Mouse (Mus musculus) ZHBTc4 (cell line): ENCODE measurements around the gene Lamc1.
"Not testable (repeated sequence)": the region's sequence is repeated elsewhere in the genome, so short reads cannot be mapped to it uniquely, and the experiment has no call there.

Experiments
- DNase-seq: peaks from one replicate; pipeline ENCODE4 v3.0.0-alpha.2; 2011; ENCODE audit warnings: low read depth, low spot score

Lamc1 gene

DNA sequence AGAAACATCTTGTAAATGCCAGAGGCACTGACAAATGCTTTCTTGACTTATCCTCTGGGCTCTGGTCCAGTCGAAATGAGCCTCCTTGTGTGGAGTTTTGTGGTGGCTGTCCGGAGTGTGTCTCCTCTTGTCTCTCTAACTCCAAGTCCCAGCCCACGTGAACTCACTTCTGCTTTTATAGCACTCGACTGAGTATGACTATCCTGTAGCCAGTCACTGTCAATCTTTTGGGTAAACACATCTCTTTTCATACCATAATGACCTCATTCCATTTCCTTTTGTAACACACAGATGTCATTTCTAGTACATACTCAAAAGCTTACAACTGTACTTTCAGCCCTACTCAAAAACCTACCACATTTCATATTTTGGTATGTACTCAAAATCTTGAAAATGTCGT is 33.1 kb downstream of the Lamc1 start:
- not testable (repeated sequence) for DNase-seq

DNA sequence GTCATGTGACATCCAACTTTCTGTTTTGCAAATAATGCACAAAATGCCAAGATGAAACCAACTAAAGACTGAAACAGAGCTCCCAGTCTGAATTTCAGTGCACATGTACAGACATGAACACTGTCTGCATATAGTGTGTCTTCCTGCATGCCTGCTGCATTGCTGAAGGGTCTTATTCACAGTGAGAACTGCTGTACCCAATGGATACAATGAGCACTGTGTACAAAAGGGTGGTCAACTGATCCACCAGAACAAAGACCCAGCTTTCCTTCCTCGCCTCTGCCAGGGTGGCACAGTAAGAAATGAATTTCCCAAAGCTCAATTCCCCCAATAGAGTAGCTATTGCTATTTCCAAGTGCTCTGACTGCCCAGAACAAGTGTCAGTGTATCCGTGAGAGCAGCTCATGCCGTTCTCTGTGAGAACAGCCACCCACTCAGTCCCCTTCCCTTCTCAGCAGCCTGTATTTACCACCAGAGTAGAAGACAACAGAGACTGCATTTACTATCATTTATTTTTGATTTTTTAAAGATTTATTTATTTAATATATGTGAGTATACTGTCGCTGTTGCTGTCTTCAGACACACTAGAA is 34.7 kb downstream of the Lamc1 start:
- not testable (repeated sequence) for DNase-seq

- no peak for DNase-seq
Observed at GRCm38 (mm10) chr1:153296035-153296434, 36.6 kb downstream of the Lamc1 start.

- no peak for DNase-seq
Observed at GRCm38 (mm10) chr1:153292892-153293291, 39.7 kb downstream of the Lamc1 start.

DNA sequence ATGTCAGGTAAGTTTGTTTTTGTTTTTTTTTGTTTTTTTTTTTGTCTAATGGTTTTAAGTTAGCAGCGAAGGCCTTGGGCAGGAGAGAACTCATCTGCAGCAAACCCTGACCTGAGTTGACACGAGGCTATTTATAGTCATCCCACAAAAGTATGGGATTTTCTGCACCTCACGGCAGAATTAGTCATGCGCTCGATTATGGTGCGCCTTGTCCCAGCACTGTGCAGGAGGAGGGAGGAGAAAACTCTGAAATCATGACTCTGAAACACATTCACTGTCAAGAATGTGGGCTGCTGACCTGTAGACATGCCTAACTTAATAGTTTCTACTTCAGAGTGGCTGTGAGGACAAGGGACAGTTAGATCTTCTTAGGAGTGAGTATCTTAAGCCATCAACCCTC is 40.4 kb downstream of the Lamc1 start:
- no peak for DNase-seq

DNA sequence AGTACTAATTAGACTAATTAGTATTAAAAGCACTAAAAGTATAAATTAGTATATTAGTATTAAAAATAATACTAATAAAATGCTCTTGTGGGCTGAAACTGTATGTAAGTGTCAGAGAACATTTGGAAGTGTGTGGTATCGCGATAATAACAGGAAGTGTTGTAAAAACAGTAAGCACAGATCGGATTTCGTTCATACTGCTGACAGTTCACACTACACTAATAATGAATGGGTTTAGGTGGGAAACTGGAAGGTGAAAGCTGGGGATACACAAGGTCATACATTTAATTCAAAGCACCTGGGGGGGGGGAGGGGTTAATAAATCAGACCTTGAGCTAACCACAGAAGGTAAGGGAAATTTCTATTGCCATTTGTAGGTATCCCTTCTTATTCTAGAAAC is 41.2 kb downstream of the Lamc1 start:
- no peak for DNase-seq

- DNase-seq = peak; percentile 91
Observed at GRCm38 (mm10) chr1:153288010-153288409, 44.6 kb downstream of the Lamc1 start.

DNA sequence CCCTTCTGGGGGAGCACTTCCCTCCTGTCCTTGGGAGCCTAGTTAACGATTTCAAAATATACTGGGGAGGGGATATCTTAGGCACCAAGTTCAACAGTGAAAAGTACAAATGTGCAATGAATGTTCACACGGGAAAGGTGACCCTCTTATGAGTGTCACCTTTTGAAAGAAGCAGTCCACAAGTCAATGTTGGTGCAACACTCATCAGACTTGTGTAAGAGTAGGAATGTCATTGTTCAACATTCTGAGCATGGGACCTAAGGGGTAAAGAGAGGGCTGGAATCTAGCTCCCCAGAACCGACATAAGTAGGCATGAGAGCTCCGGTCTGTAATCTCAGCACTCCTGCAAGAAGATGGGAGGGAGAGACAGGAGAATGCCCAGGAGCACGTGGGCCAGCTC is 45.1 kb downstream of the Lamc1 start:
- DNase-seq = no peak

- peak; percentile 69 for DNase-seq
Observed at GRCm38 (mm10) chr1:153286216-153286615, 46.4 kb downstream of the Lamc1 start.

DNA sequence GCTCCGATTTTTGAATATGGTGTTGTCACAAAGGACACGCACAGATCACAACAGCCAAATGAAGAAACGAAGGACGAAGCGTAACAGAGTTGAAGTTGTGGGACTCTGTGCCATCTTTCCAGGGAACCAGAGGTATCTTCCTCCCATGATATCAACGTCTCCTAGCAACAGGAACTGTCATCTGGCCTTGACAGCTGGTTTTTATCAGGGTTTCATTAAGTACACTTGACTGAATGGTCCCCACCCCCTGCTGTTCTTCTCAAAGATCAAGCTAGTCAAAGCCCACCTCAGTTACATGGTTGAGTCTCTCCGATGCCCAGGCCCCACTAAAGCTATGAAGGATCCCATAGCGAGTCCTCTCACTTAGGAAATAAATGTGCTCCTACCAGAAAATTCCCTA is 47.4 kb downstream of the Lamc1 start:
- no peak for DNase-seq

GRCm38 (mm10) chr1:153282342-153282975 is 50.1 kb downstream of the Lamc1 start:
- DNase-seq = no peak

GRCm38 (mm10) chr1:153281483-153281882 is 51.1 kb downstream of the Lamc1 start:
- no peak for DNase-seq

GRCm38 (mm10) chr1:153280411-153280810 is 52.2 kb downstream of the Lamc1 start:
- DNase-seq = no peak

DNA sequence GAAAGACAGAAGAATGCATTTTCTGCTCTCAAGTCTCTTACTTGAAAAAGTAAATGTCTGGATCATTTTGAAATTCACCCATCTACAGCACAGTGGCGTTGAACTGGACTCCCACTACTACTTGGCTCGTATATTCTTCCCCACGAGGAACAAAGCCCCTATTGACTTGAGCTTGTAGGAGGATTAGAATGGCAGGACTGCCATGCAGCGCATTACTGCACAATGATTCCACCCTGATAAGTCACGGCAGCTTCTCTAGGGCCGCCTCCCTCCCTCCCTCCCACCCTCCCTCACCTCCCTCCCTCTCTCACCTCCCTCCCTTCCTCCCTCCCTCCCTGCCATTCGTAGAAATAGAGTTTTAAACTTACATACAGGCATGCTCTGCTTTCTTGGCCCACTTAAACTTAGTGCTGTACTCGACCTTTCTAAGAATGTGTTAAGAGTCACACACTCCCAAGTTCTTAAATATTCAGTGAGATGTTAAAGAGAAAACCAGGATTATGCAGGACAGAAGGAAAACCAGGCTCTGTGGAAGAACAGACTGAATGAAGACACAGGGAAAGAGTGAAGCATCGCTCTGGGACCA is 54.5 kb downstream of the Lamc1 start:
- DNase-seq = no peak

GRCm38 (mm10) chr1:153275466-153275865 is 57.1 kb downstream of the Lamc1 start:
- DNase-seq = no peak

GRCm38 (mm10) chr1:153274611-153275010 is 58.0 kb downstream of the Lamc1 start:
- DNase-seq = no peak

DNA sequence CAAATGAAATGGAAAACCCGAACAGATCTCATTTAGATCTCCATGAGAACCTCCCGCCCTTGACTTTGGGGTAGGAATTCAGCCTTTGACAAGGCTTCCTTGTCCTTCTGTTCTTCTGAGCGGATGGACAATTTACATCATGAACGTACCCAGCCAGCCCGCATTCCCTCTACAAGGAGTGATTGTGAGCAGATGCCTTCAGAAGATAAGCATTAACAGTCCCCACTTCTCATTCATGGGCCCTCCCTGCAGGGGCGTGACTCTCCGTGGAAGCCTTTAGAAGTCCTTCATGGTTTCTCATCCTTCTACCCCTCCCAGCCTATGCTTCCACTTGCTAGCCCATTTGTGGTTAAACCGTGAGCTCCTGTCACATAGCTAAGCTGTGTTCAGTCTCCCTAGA is 58.9 kb downstream of the Lamc1 start:
- peak; percentile 73 for DNase-seq

DNA sequence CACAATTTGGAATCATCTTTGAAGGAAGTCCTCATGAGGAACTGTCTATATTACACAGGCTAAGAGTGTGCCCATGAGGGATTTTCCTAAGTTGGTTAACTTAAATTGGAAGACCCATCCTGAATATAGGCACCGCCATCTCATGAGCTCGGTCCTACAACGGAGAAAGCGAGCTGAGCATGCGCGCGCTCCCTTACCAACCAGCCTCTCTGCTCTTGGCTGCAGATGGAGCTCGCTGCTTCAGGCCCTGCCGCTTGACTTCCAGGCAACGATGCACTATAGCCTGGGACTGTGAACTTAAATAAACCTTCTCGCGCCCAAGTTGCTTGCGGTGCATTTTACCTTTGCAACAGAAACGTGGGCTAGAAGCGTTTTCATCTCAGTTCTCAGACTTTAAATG is 61.8 kb downstream of the Lamc1 start:
- DNase-seq = peak; percentile 70

DNA sequence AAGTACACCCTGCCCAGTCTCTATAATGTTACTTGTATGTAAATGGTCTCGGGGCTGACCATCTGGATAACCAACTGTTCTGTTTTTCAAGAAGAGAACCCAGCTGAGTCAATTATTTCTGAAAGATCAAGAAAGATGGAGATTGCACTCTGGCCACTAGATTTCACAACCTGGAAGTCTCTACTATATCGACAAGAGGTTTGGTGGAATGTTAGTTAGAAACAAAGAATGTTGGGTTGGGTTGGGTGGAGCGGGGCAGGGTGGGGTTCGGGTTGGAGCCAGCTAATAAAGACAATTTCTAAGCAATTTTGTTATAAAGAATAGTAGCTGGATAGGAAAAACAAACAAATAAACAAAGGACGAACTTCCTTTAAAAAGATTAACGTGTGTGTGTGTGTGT is 62.9 kb downstream of the Lamc1 start:
- DNase-seq = peak; percentile 77

GRCm38 (mm10) chr1:153268806-153269309 is 63.7 kb downstream of the Lamc1 start:
- DNase-seq = no peak

DNA sequence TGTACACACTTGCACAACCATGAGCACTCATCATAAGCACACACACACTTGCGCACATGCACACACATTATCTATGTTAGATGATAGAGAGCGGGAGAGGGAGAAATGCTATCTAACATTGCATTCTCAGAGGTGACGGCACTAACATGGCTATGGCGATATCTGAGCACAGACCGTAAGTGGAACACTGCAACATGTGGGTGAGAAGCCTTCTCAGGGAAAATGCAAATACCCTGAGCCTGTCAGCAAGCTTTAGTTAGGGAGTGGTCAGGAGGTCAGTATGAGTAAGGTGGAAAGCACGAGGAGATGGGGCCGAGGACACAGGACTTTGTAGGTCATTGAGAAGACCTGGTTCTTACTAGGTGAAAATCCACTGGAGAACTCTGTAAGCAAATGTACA is 64.3 kb downstream of the Lamc1 start:
- DNase-seq = no peak

- DNase-seq = no peak
Observed at GRCm38 (mm10) chr1:153267730-153268129, 64.9 kb downstream of the Lamc1 start.

DNA sequence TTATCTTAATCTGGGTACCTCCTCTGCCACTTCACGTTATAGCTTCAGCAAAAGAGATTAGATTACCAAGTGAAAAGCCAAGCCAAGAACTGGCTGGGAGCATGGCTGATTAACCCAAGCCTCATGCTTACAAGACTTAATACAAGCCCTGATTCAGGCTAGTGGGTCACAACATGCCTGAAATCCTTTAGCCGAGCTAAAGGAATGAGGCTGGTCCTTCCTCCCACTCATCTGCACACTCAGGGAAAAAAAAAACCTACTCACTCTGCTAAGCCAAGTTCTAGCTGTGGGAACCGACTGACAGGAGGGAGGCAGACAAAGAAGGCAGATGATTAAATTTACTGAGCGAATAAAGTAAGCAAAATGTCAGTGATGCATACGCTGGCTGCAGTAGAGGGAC is 65.7 kb downstream of the Lamc1 start:
- no peak for DNase-seq
